Mouse (Mus musculus) MN1 (cell line): ENCODE measurements at regions not wholly inside any gene's neighbourhood (a gene's known extent, or its start where the extent isn't known, plus 50 kb on each side); places are given as distances from the start of the nearest gene placed in this dataset.
A peak's percentile ranks its signal among the peaks of the same experiment; 100 is the strongest.

Source experiments
- DNase-seq: peaks from one replicate; pipeline ENCODE4 v3.0.0-alpha.2; 2016; ENCODE audit warnings: low spot score

GRCm38 (mm10) chr17:66252926-66253325, 129.6 kb downstream of the Ddx11 start:
- DNase-seq, result no peak

DNA sequence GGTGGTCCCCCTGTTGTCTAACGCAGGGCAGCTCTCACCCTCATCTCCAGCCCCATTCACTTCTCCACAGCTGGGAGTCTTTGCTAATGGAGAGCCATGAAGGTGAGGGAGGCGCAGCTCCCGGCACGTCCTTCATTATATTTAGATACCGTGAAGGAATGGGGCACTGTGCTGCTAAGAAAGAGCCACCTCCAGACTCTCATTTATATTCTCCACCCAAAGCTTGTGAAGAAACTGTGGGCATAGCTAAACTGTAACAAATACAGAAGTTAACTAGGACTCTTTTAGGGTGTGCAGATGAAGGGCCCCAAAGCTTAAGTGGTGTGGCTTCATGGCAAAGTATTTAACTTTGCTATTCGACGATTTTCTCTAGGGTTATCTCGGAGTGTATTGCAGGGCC, 136.4 kb downstream of the Ddx11 start:
- no peak for DNase-seq

DNA sequence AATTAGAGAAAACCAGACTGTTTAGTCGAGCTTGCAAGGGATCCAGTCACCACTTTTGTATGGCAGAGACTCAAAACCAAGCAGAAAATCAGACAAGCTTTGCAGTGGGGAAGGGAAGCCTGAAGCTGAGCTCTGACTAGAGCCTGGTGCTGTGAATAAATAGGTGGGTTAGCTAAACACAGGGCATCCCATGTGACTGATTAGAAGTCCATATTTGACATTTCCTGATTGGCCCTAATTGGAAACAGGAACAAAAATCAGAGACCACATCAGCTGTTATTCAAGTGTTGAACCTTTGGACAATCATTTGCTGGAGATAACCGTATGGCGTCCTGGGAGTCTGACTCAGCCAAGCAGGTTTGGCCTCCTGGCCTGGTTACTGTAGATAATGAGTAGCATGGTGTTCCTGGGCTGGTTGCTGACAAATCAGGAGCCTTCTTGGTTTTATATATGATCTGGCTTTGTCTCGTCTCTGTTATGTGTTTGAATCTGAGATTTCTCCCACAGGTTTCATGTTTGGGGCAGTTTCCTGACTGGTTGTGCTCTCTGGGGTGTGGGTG, 139.4 kb downstream of the Ddx11 start:
- peak; percentile 83 for DNase-seq

DNA sequence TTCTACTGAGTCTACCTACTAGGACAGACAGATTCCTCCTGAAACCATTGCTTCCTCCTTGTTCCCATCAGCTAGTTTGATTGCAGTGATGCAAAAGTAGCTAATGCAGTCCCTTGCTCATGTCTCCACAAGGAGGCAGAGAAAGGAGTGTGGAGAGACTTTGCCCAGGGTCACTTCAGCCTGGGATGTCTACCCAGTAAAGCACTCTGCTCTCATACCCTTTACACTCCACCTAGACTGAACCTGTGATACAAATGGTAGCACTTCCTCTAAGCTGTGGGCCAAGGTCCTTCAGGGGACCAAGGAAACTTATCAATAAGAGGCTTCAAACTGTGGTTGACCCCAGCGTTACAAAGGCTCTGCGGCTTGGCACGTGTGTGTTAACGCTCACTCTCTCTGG, 140.1 kb downstream of the Ddx11 start:
- DNase-seq, result no peak

- no peak for DNase-seq
Measured at GRCm38 (mm10) chr17:66266803-66267202, 143.5 kb downstream of the Ddx11 start.

DNA sequence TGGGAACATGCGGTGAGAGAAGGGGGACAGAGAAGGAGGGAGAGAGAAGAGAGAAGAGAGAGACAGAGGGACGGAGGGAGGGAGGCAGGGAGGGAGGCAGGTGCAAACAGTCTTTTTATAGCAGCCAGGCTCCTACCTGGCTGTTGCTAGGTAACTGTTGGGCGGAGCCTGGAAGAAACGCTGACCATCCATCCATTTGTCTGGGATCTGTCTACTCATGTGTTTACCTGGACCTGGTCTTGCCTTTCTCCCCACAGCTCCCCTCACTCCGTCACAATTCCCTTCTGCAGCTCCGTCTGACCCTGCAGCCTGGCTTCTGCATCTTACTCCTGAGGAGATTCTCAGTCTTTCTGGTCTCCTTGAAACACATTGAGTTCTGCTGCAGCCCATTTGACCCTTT, 144.5 kb downstream of the Ddx11 start:
- no peak for DNase-seq

GRCm38 (mm10) chr17:66269567-66269966, 146.2 kb downstream of the Ddx11 start:
- no peak for DNase-seq

DNA sequence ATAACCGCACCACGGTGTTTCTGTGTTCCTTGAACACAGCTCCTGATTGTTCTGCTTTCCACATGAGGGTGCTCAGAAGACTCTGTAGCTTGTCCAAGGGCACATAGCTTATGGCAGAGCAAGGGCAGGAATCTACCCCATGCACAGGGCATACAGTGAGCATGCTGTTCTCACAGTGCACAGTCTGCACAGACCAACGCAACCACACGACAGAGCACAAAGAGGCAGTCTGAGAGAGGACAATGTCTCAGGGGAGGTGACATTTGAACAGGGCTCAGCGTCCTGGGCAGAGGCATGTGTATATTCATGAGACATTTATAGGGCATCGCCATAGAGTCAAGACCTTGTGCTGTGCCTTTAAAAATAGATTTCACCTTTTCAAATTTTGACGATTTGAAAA, 148.6 kb downstream of the Ddx11 start:
- no peak for DNase-seq

- no peak for DNase-seq
Measured at GRCm38 (mm10) chr17:66276778-66277177, 153.5 kb downstream of the Ddx11 start.

DNA sequence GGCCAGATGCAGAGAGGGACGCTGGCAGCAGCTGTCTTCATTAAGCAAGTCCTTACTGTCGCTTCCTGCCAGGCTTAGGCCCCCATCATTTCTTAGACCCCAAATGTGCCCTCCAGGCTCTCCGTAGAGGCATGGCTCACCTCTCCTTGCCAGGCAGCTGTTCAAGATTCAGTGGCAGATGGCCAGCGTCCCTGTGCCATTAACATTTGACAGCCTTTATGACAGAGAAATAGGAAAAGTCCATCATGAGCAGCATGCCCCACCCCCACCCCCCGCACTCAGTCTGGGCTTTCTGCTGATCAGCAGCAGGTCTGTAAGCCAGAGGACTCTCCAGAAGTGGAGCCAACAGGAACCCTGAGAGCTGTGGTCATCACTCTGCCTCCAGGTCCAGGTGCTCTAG, 154.7 kb downstream of the Ddx11 start:
- no peak for DNase-seq

- no peak for DNase-seq
Measured at GRCm38 (mm10) chr17:66285295-66285694, 162.0 kb downstream of the Ddx11 start.
